Mouse (Mus musculus) embryonic facial prominence, embryonic 13.5 days (tissue): Measurements from ENCODE around the gene Pdia2. TPM values are rescaled to one million over a fixed set of nuclear protein-coding genes. Genes with fewer than 3 reads are reported as not detected.

Source experiments
- polyA plus RNA-seq: library from polyadenylated mRNA; unstranded; fragments of >200 nt; fragmentation: Nextera tagmentation; extraction: Ambion mirVana; gene quantifications from 2 replicates; pipeline ENCODE4 v1.2.1, GENCODE M21; 2015

Gene Pdia2
- polyA plus RNA-seq, 1 experiment from 2014 or later: 0.28 TPM

Other genes starting within 250 kb of the Pdia2 start
- 0.18 and 0.26 TPM in 2 replicates for gene A930017K11Rik, start 246.5 kb downstream of the Pdia2 start, polyA plus RNA-seq
- gene Capn15, start 213.3 kb downstream of the Pdia2 start, polyA plus RNA-seq: 23.4 and 24.2 TPM in 2 replicates
- 22.8 and 23.5 TPM in 2 replicates for gene Rab11fip3, start 129.5 kb downstream of the Pdia2 start, polyA plus RNA-seq
- 42.9 and 44.9 TPM in 2 replicates for gene Decr2, start 108.8 kb downstream of the Pdia2 start, polyA plus RNA-seq
- 138 and 142 TPM in 2 replicates for gene Nme4, start 103.5 kb downstream of the Pdia2 start, polyA plus RNA-seq
- gene Tmem8, start 85.8 kb downstream of the Pdia2 start, polyA plus RNA-seq: 1.4 and 1.7 TPM in 2 replicates
- 180 and 209 TPM in 2 replicates for gene Mrpl28, start 75.6 kb downstream of the Pdia2 start, polyA plus RNA-seq
- 9.9 and 10.5 TPM in 2 replicates for gene Axin1, start 60.4 kb downstream of the Pdia2 start, polyA plus RNA-seq
- 11.4 and 14.6 TPM in 2 replicates for gene Rgs11, start 3.9 kb upstream of the Pdia2 start, polyA plus RNA-seq
- 10.2 and 16.4 TPM in 2 replicates for gene Arhgdig, start 8.7 kb upstream of the Pdia2 start, polyA plus RNA-seq
- gene Fam234a, start 45.2 kb upstream of the Pdia2 start, polyA plus RNA-seq: 39.1 and 43.1 TPM in 2 replicates
- gene Luc7l, start 53.8 kb upstream of the Pdia2 start, polyA plus RNA-seq: 134 TPM in 2 replicates
- 0.67 and 0.89 TPM in 2 replicates for gene Neurl1b, start 215.7 kb upstream of the Pdia2 start, polyA plus RNA-seq